Mouse (Mus musculus) embryonic facial prominence, embryonic 12.5 days (tissue): ENCODE measurements around the gene Wdr48. TPM values are rescaled to one million over a fixed set of nuclear protein-coding genes. Genes with fewer than 3 reads are reported as not detected.
A peak's percentile ranks its signal among the peaks of the same experiment; 100 is the strongest.

Experiments
- ATAC-seq: fragments of 200-750 bp; cut with Nextera tagmentation; 2 replicates; pipeline ENCODE4 v1.8.0; 2017; ENCODE audit not compliant: insufficient number of reproducible peaks, insufficient read depth, low FRiP score, low TSS enrichment
- H3K27ac ChIP-seq: fragments of 300-500 bp; sonication (generic); 2 replicates; pipeline ENCODE4 v1.5.1; 2016; ENCODE audit warnings: mild to moderate bottlenecking
- H3K27me3 ChIP-seq: fragments of 300-500 bp; sonication (generic); 2 replicates; pipeline ENCODE4 v1.6.1; 2016; ENCODE audit warnings: mild to moderate bottlenecking, moderate library complexity
- H3K36me3 ChIP-seq: fragments of 300-500 bp; sonication (generic); 2 replicates; pipeline ENCODE4 v1.6.1; 2016; ENCODE audit warnings: mild to moderate bottlenecking
- H3K4me1 ChIP-seq: fragments of 300-500 bp; sonication (generic); 2 replicates; pipeline ENCODE4 v1.6.1; 2016
- H3K4me2 ChIP-seq: fragments of 300-500 bp; sonication (generic); replicated peaks from 2 replicates; pipeline ENCODE4 v1.6.1; 2016; ENCODE audit warnings: mild to moderate bottlenecking, moderate library complexity
- H3K4me3 ChIP-seq: fragments of 300-500 bp; sonication (generic); 2 replicates; pipeline ENCODE4 v1.5.1; 2016; ENCODE audit warnings: mild to moderate bottlenecking
- H3K9ac ChIP-seq: fragments of 300-500 bp; sonication (generic); 2 replicates; pipeline ENCODE4 v1.6.1; 2016; ENCODE audit warnings: mild to moderate bottlenecking, moderate library complexity
- H3K9me3 ChIP-seq: fragments of 300-500 bp; sonication (generic); 2 replicates; pipeline ENCODE4 v1.6.1; 2016; ENCODE audit warnings: mild to moderate bottlenecking, moderate library complexity
- WGBS: fragments of 180-500 bp; shearing (Covaris S2); methylation state at CpG from one replicate; pipeline ENCODE4 v1.1.7; 2016; 5-methylcytosine and 5-hydroxymethylcytosine counted together
- polyA plus RNA-seq: library from polyadenylated mRNA; unstranded; fragments of >200 nt; fragmentation: Nextera tagmentation; extraction: Ambion mirVana; gene quantifications from 2 replicates; pipeline ENCODE4 v1.2.1, GENCODE M21; 2016

Gene Wdr48
- polyA plus RNA-seq, 1 experiment from 2014 or later: 69.6 TPM

DNA sequence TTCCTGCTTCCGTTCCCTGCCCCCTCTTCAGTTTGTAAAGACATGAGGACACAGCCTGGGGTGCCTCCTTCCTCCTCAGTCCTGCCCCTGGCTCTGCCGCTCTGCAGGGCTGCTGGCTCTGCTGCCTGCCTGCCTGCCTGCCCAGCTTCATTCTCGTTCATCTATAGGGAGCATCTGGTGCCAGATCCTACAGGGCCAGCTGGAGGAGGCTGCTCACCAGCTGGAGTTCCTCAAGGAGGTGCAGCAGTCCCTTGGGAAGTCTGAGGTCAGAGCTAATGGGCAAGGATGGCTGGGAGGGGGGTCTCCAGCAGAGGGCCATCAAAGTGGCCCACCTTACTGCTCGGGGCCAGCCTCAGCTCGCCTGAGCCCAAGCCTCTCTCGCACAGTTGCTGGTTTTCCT, 55.8 kb downstream of the Wdr48 start:
- Histone ChIP-seq H3K9ac (no peak overlapping the region; the same call in 1 of the 2 replicates), H3K4me1 (peaks cover 5% of the 10 kb centered on the region; the same call in 1 of the 2 replicates), H3K27me3 (no peaks in the 10 kb centered on the region), H3K27ac (no peak overlapping the region; the same call in 1 of the 2 replicates), H3K9me3 (no peaks in the 10 kb centered on the region), H3K36me3 (no peaks in the 10 kb centered on the region), H3K4me3 (no peak overlapping the region), H3K4me2 (no peak overlapping the region)
- ATAC-seq: no peak
- WGBS: 31% methylated on average over 6 of the region's 6 CpGs

DNA sequence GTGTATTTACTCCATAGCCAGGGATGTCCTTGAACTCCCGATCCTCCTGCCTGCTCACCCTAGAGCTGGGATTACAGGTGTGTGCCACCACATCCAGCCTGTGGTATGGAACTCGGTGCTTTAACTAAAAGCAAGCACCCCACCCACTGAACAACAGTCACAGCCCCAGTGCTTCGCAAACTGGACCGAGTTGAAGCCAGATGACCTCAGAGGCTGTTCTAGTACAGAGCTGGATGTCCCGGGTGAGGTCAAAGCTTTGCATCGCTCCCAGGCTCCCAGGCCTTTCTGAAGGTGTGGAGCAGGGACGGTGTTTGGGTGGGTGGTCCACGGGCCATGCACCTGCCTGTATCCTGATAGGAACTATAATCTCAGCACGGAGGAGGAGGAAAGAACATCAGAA, 56.7 kb downstream of the Wdr48 start:
- Histone ChIP-seq H3K36me3 (no peaks in the 10 kb centered on the region), H3K27me3 (no peaks in the 10 kb centered on the region), H3K27ac (no peak overlapping the region), H3K4me1 (peaks cover 5% of the 10 kb centered on the region; the same call in 1 of the 2 replicates), H3K4me2 (no peak overlapping the region), H3K9ac (no peak overlapping the region), H3K4me3 (no peak overlapping the region), H3K9me3 (no peaks in the 10 kb centered on the region)
- ATAC-seq: no peak
- WGBS: 83% methylated on average over 9 of the region's 9 CpGs

DNA sequence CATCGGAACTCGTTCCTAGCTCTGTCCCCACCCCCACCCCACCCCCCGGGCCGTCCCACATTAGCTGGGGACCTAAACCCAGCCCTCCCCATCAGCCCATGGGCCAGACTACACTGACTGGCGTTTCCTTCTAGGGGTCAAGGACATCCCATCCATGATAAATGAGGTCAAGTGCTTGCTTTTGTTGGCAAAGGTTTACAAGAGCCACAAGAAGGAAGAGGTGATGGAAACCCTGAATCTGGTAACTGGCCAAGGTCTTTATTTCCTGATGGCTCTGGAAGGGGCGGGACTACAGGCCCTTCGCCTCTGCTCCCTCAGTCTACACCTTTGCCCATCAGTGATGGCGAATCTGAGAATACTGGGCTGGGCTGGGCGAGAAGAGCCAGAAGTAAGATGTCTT, 64.2 kb downstream of the Wdr48 start:
- Histone ChIP-seq H3K9ac (no peak overlapping the region), H3K27me3 (no peaks in the 10 kb centered on the region), H3K27ac (no peak overlapping the region), H3K4me3 (no peak overlapping the region), H3K9me3 (no peaks in the 10 kb centered on the region), H3K4me2 (no peak overlapping the region), H3K4me1 (peaks cover 9% of the 10 kb centered on the region; the same call in 1 of the 2 replicates), H3K36me3 (no peaks in the 10 kb centered on the region)
- 79% methylated on average over 9 of the region's 9 CpGs for WGBS
- no peak for ATAC-seq

DNA sequence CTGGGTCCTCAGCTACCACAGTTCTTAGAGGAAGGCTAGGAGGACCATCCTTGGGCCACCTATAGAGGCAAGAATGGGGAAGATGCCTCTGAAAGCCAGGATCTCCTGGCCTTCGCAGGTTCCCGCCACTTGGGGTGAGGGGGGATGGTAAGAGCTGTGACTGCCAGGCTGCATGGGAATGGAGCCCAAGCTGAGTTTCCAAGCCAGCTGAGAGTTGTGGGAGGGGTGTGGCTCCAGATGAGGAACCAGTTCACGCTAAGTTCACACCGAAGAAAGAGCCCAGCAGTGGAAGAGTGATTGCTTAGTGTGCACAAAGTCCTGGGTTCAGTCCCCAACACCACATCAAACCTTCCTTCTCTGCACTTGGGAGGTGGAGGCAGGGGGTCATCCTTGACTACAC, 67.5 kb downstream of the Wdr48 start:
- H3K4me3 ChIP-seq: no peak overlapping the region
- H3K4me1 ChIP-seq: peaks cover 9% of the 10 kb centered on the region; the same call in 1 of the 2 replicates
- no peaks in the 10 kb centered on the region for H3K27me3 ChIP-seq
- H3K36me3 ChIP-seq: no peaks in the 10 kb centered on the region
- no peak overlapping the region for H3K4me2 ChIP-seq
- H3K9me3 ChIP-seq: no peaks in the 10 kb centered on the region
- no peak overlapping the region for H3K27ac ChIP-seq
- ATAC-seq: no peak
- H3K9ac ChIP-seq: no peak overlapping the region
- WGBS: 79% methylated on average over 4 of the region's 4 CpGs

DNA sequence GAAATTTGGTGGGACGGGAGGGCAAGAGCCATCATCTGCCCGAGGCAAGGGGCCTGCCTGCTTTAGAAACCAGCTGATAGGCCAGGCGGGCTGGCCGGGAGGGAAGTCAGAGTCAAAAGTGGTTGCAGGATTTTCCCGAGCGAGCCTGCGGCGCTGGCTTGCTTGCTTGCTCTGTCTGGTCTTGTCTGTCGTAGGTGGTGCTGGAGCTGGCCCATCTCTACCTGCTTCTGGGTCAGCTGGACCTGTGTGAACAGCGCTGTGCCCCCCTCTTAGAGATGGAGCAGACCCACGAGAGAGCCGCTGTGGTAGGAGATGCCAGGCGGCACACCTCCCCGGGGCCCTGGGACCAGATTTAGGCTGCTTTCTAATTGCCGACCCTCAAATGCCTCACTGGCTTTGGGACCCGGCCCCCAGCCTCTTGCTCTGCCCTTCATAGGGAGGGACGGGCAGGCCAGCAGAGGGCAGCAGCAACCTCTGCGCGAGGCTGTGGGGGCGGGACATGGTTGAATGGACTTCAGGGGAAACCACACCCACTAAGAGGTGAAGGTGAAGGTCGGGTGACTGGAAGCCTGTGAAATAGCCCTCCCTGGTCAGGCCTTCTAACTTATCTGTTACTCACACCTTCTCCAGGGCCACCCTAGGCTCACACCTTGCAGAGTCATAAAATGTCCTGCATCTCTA, 68.4 kb downstream of the Wdr48 start:
- peak overlapping the region; percentile 20; the same call in 1 of the 2 replicates for H3K9ac ChIP-seq

DNA sequence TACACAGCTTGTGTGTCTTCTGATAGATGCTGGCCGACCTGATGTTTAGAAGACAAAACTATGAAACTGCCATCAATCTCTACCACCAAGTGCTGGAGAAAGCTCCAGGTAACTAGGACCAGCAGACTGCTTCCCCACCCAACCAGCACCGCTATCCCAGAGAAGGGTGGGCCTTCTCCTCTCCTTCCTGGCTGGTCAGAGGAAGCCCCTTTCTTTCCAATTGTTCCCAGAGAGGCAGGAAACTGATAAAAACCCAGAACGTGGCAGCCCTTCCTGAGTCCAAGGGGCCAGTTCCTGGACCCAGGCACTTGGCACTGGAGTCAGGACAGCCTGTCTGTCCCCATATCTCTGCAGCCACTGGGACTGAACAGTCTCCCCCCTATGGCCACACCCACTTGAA, 69.5 kb downstream of the Wdr48 start:
- no peak for ATAC-seq
- H3K9ac ChIP-seq: no peak overlapping the region
- no peaks in the 10 kb centered on the region for H3K27me3 ChIP-seq
- no peak overlapping the region for H3K4me2 ChIP-seq
- H3K4me1 ChIP-seq: peaks cover 9% of the 10 kb centered on the region; the same call in 1 of the 2 replicates
- WGBS: 69% methylated on average over 3 of the region's 3 CpGs
- H3K27ac ChIP-seq: no peak overlapping the region
- H3K4me3 ChIP-seq: no peak overlapping the region
- no peaks in the 10 kb centered on the region for H3K36me3 ChIP-seq
- no peaks in the 10 kb centered on the region for H3K9me3 ChIP-seq

More for the DNA sequence above, 68.4 kb downstream of the Wdr48 start:
- WGBS: 7% methylated on average over 21 of the region's 21 CpGs
- Histone ChIP-seq H3K27ac (no peak overlapping the region), H3K9me3 (no peaks in the 10 kb centered on the region), H3K4me3 (no peak overlapping the region), H3K36me3 (no peaks in the 10 kb centered on the region), H3K4me2 (peak overlapping the region; percentile 23), H3K27me3 (no peaks in the 10 kb centered on the region), H3K4me1 (peaks cover 9% of the 10 kb centered on the region; the same call in 1 of the 2 replicates)
- peak; percentile 53; the same call in 1 of the 2 replicates for ATAC-seq

DNA sequence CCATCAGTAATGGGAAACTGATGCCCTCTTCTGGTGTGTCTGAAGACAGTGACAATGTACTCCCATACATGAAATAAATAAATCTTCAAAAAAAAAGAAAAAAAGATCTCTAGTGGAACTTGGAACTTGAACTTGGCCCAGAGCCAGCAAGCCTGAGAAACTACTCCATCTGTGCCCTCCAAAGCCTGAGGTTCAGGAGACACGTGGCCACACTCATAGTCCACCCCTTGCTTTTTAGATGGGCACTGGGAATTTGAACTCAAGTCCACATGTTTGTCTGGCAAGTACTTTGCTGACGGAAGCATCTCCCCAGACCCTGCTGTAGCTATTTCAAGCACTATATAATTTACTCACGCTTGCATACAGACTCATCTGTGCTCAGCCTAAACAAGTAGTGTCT, 70.5 kb downstream of the Wdr48 start:
- Histone ChIP-seq H3K4me1 (peaks cover 9% of the 10 kb centered on the region; the same call in 1 of the 2 replicates), H3K4me2 (no peak overlapping the region), H3K36me3 (no peaks in the 10 kb centered on the region), H3K27ac (no peak overlapping the region), H3K4me3 (no peak overlapping the region), H3K9me3 (no peaks in the 10 kb centered on the region), H3K27me3 (no peaks in the 10 kb centered on the region), H3K9ac (no peak overlapping the region)
- ATAC-seq: no peak
- WGBS: 74% methylated on average over 3 of the region's 3 CpGs

DNA sequence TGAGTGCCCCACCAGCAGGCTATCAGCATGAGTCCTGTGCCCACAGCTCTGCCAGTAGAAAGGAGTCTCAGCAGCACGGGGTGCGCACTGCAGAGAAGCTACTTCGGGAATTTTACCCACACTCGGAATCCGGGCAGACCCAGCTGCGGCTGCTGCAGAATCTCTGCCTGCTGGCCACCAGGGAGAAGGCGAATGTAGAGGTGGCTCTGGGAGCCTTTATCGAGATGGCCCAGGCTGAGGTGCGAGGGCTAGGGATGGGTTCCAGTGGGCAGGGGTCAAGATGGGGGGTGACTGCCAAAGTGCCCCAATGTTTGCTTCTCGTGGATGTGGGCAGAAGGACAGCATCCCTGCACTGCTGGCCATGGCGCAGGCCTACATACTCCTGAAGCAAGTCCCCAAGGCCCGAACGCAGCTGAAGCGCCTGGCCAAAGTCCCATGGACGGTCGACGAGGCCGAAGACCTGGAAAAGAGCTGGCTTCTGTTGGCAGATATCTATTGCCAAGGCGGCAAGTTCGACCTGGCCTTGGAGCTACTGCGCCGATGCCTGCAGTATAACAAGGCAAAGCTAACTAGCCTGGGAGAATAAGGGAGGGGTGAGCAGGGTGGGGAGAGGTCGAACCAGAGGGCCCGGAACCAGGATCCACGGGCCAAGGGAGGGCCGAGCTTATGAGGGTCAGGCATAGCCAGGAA, 71.7 kb downstream of the Wdr48 start:
- WGBS: 85% methylated on average over 26 of the region's 26 CpGs
- ATAC-seq: no peak
- no peak overlapping the region for H3K27ac ChIP-seq

DNA sequence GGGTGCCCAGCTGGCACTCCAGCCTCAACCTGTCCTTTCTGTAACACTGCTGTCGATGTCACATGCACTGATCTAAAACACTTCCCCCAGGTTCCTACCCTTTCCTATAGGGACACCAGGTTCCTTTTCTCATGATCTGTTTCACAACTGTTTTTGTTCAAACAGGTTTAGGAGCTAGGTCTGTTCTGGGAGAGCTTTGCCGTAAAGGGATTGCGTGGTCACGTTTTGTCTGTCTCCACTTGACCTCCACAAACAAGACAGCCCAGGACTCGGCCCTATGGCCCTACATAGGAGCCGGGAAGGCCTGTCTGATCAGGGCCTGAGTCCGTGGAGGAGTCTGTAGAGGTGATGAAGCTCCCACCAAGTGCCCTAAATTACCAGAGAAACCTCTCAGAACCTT, 75.1 kb downstream of the Wdr48 start:
- WGBS: 81% methylated on average over 7 of the region's 7 CpGs
- no peak for ATAC-seq

More for the DNA sequence above, 71.7 kb downstream of the Wdr48 start:
- H3K27me3 ChIP-seq: no peaks in the 10 kb centered on the region
- no peaks in the 10 kb centered on the region for H3K9me3 ChIP-seq
- no peak overlapping the region for H3K4me2 ChIP-seq
- H3K9ac ChIP-seq: no peak overlapping the region
- H3K4me1 ChIP-seq: peaks cover 9% of the 10 kb centered on the region; the same call in 1 of the 2 replicates
- no peaks in the 10 kb centered on the region; the same call in 1 of the 2 replicates for H3K36me3 ChIP-seq
- no peak overlapping the region for H3K4me3 ChIP-seq

DNA sequence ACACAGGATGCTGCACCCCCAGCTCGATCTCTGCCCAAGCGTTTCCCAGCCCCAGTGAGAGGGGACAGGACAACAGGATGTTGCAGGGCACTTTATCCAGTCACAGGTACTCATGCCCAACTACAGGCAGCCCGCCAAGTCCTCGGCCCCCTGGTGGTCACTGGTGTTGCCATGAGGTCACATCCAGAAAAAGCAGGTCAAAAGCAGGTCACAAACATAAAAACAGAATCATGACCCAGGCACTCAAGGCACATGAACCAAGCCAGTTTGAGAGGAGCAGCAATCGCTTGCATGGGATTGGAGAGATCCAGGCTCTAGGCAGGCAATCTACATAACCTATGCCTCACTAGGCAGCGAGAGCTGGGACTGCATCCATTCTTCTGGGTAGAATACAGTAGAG, 75.5 kb downstream of the Wdr48 start:
- Histone ChIP-seq H3K9ac (no peak overlapping the region), H3K36me3 (peaks cover 28% of the 10 kb centered on the region), H3K27ac (no peak overlapping the region), H3K9me3 (no peaks in the 10 kb centered on the region), H3K4me1 (no peaks in the 10 kb centered on the region), H3K4me2 (no peak overlapping the region), H3K4me3 (no peak overlapping the region), H3K27me3 (no peaks in the 10 kb centered on the region)
- 45% methylated on average over 6 of the region's 6 CpGs for WGBS
- no peak for ATAC-seq

More for the DNA sequence above, 75.1 kb downstream of the Wdr48 start:
- H3K27me3 ChIP-seq: no peaks in the 10 kb centered on the region
- H3K9ac ChIP-seq: no peak overlapping the region
- no peak overlapping the region for H3K4me2 ChIP-seq
- peaks cover 28% of the 10 kb centered on the region for H3K36me3 ChIP-seq
- H3K4me3 ChIP-seq: no peak overlapping the region
- H3K4me1 ChIP-seq: no peaks in the 10 kb centered on the region
- H3K9me3 ChIP-seq: no peaks in the 10 kb centered on the region
- no peak overlapping the region for H3K27ac ChIP-seq

DNA sequence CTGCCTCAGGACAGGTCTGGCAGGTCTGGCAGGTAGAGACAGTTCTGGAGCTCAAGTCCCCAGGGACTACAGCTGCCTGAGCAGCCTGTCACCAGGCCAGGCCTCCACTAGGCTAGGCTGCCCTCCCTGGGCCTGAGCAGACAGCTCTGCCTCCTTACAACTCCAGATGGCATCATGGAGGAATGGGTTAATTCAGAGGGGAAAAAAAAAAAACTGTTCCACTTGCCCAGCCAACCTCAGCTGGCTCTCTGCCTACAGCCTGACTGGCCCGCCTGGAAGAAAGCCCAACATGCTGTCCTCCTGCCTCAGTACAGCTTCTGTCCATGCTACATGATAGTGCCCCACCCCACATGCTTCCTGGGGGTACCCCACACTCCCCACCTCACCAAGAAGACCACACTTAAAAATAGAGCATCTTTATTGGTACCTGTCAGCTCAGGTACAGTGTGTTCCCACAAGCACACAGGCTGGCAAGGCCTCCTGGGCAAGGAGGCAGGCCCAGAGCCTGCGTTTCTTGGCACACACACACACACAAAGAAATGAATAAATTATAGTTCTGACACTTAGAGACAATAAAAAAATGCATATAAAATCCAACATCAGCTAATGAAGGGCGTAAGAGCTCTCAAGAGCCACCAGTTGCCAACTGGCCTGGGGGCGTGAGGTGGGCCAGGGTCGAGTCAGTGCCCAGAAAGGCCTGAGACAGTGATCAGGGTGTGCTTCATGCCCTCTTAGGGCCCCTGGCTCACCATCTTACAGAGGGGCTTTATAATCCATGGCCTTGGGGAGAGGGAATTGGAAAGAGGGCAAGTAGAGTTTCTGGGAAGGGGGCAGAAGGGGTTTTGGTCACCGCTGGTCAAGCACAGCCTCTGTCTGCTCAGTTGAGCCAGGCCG, 76.3 kb downstream of the Wdr48 start:
- Histone ChIP-seq H3K9me3 (no peaks in the 10 kb centered on the region), H3K27me3 (no peaks in the 10 kb centered on the region), H3K4me1 (no peaks in the 10 kb centered on the region), H3K9ac (no peak overlapping the region), H3K36me3 (peaks cover 28% of the 10 kb centered on the region), H3K4me2 (no peak overlapping the region), H3K4me3 (no peak overlapping the region), H3K27ac (no peak overlapping the region)
- no peak for ATAC-seq
- WGBS: 85% methylated on average over 7 of the region's 7 CpGs
